Mouse (Mus musculus) neural tube, embryonic 15.5 days (tissue): ENCODE data around the gene Mccc1. TPM values are rescaled to one million over a fixed set of nuclear protein-coding genes. Genes with fewer than 3 reads are reported as not detected.

ENCODE experiments used
- ATAC-seq: fragments of 200-750 bp; cut with Nextera tagmentation; 2 replicates; pipeline ENCODE4 v1.8.0; 2017; ENCODE audit warnings: mild to moderate bottlenecking, moderate TSS enrichment, moderate library complexity; ENCODE audit not compliant: low FRiP score
- H3K27ac ChIP-seq: fragments of 300-500 bp; sonication (generic); replicated peaks from 2 replicates; pipeline ENCODE4 v1.5.1; 2015; ENCODE audit warnings: mild to moderate bottlenecking, inconsistent platforms
- H3K27me3 ChIP-seq: fragments of 300-500 bp; sonication (generic); replicated peaks from 2 replicates; pipeline ENCODE4 v1.6.1; 2015; ENCODE audit warnings: inconsistent platforms
- H3K36me3 ChIP-seq: fragments of 300-500 bp; sonication (generic); 2 replicates; pipeline ENCODE4 v1.6.1; 2015; ENCODE audit warnings: inconsistent platforms
- H3K4me1 ChIP-seq: fragments of 300-500 bp; sonication (generic); 2 replicates; pipeline ENCODE4 v1.6.1; 2015; ENCODE audit warnings: inconsistent platforms
- H3K4me2 ChIP-seq: fragments of 300-500 bp; sonication (generic); 2 replicates; pipeline ENCODE4 v1.6.1; 2015; ENCODE audit warnings: inconsistent platforms, mild to moderate bottlenecking, moderate library complexity
- H3K4me3 ChIP-seq: fragments of 300-500 bp; sonication (generic); replicated peaks from 2 replicates; pipeline ENCODE4 v1.5.1; 2015; ENCODE audit warnings: mild to moderate bottlenecking, inconsistent platforms
- H3K9ac ChIP-seq: fragments of 300-500 bp; sonication (generic); replicated peaks from 2 replicates; pipeline ENCODE4 v1.6.1; 2015; ENCODE audit warnings: mild to moderate bottlenecking, inconsistent platforms
- H3K9me3 ChIP-seq: fragments of 300-500 bp; sonication (generic); replicated peaks from 2 replicates; pipeline ENCODE4 v1.6.1; 2016; ENCODE audit warnings: inconsistent platforms
- WGBS: fragments of 180-500 bp; shearing (Covaris S2); methylation state at CpG from one replicate; pipeline ENCODE4 v1.1.7; 2015; ENCODE audit warnings: mixed read lengths; 5-methylcytosine and 5-hydroxymethylcytosine counted together
- polyA plus RNA-seq: library from polyadenylated mRNA; unstranded; fragments of >200 nt; fragmentation: Nextera tagmentation; extraction: Ambion mirVana; gene quantifications from 2 replicates; pipeline ENCODE4 v1.2.1, GENCODE M21; 2015

Gene Mccc1
- polyA plus RNA-seq, 1 experiment from 2014 or later = 29.0 TPM

DNA sequence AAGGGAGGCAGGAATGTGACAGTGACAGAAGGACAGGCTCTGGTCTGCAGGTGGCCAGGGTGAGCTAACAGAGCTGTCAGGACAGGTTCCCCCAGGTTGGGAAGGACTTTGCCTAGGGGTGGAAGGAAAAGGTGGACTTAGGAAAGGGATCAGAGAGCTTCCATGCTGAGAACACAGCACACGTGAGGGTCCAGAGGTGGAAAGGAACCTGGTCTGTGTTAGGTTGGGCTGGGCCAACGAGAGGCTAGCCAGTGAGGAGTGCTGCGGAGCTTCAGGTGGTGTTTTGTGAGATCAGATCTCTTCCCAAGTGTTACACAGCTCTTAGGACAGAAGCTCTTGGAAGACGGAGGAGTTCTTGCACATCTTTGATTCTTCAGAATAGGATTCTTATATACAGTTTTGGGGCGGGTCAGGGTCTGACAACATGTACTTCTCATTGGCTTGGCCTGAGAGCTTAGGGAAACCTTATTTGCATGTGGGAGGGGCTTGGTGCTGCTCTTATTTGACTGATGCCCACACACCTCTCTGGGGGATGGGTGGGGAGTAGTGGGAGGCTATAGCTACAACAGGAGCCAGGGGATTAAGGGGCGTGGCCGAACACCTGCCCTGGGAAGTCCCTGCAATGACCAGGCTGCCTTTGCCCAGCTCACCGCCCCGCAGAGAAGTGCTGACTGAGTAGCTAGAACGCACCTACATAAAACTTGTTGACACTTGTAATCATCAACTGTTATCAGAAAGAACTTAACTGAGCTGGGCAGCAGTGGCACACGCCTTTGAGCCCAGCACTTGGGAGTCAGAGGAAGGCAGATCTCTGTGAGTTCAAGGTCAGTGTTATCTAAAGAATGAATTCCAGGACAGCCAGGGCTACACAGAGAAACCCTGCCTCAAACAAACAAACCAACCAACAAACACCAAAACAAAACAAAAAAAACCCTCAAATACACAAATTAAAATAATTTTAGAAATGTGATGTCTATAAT lies 5.6 kb downstream of the Mccc1 start:
- Histone ChIP-seq H3K27me3 (no peaks in the 10 kb centered on the region), H3K4me3 (no peak overlapping the region), H3K9me3 (no peaks in the 10 kb centered on the region), H3K36me3 (peaks cover 27% of the 10 kb centered on the region), H3K27ac (no peak overlapping the region), H3K4me2 (no peak overlapping the region), H3K9ac (no peak overlapping the region), H3K4me1 (peaks cover 13% of the 10 kb centered on the region)
- WGBS = 73% methylated on average over 11 of the region's 11 CpGs
- no peak for ATAC-seq

DNA sequence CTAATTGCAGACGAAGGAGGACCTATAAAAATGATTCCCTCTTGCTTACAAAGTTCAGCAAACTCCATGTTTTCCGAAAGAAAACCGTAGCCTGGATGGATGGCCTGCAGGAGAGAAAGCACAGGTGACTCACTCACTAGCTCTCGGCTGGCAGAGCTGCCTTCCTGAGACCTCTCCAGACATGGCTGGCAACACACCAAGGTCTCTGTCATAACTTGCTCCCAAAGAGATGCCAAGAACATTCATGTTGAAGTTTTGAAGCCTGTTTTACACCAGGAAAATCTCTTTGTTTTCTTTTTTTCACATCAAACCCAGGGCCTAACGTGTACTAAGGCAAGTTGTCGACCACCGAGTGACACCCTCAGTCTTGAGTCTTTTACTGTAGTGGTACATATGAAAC lies 9.8 kb downstream of the Mccc1 start:
- H3K4me3 ChIP-seq = no peak overlapping the region
- 98% methylated on average over 7 of the region's 7 CpGs for WGBS
- no peaks in the 10 kb centered on the region for H3K4me1 ChIP-seq
- no peak overlapping the region for H3K27ac ChIP-seq
- no peak overlapping the region for H3K9ac ChIP-seq
- H3K9me3 ChIP-seq = no peaks in the 10 kb centered on the region
- ATAC-seq = no peak
- no peaks in the 10 kb centered on the region for H3K27me3 ChIP-seq
- H3K36me3 ChIP-seq = peaks cover 60% of the 10 kb centered on the region
- no peak overlapping the region for H3K4me2 ChIP-seq

DNA sequence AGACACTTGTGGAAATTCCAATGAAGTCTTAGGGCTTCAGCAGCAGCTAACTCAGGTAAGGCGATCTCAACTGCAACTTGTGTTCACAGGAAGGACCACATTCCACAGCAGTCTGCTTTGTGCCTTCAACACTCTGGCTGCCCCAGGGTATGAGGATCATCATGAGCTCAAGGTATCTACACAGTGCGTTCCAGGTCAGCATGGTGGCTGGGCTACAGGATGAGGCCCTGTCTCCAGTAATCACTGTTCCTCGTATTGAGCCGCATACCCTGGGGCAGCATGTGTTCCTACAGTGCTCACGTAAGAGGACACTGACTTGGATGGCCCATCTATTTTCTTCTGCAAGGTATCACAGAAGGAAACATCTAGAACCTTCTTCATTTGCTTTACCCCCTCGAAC lies 12.4 kb downstream of the Mccc1 start:
- ATAC-seq = no peak
- Histone ChIP-seq H3K4me1 (no peaks in the 10 kb centered on the region), H3K4me2 (no peak overlapping the region), H3K9ac (no peak overlapping the region), H3K27ac (no peak overlapping the region), H3K4me3 (no peak overlapping the region), H3K36me3 (peaks cover 63% of the 10 kb centered on the region), H3K27me3 (no peaks in the 10 kb centered on the region), H3K9me3 (no peaks in the 10 kb centered on the region)
- 95% methylated on average over 6 of the region's 6 CpGs for WGBS

DNA sequence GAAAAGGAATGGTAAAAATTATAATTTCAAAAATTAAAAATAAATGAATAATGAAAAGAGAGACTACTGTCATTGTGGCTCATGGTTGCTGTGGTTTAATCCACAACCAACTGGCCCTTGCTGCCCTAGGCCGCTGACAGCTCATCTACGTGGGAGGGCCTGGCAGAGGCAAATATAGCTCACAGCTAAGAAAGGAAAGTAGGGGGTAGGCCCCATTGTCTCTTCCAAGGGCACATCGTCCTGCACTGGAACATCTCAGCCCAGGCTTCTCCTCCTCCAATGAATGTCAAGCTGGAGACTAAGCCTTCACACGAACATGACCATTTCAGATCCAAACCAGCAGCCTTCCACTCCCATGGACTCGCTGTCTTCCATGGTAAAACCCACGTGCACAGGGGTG lies 14.2 kb downstream of the Mccc1 start:
- no peak overlapping the region for H3K4me3 ChIP-seq
- H3K4me1 ChIP-seq = no peaks in the 10 kb centered on the region
- ATAC-seq = no peak
- no peak overlapping the region for H3K4me2 ChIP-seq
- WGBS = 92% methylated on average over 6 of the region's 6 CpGs
- no peaks in the 10 kb centered on the region for H3K27me3 ChIP-seq
- H3K27ac ChIP-seq = no peak overlapping the region
- no peak overlapping the region for H3K9ac ChIP-seq
- H3K36me3 ChIP-seq = peaks cover 71% of the 10 kb centered on the region
- no peaks in the 10 kb centered on the region for H3K9me3 ChIP-seq

DNA sequence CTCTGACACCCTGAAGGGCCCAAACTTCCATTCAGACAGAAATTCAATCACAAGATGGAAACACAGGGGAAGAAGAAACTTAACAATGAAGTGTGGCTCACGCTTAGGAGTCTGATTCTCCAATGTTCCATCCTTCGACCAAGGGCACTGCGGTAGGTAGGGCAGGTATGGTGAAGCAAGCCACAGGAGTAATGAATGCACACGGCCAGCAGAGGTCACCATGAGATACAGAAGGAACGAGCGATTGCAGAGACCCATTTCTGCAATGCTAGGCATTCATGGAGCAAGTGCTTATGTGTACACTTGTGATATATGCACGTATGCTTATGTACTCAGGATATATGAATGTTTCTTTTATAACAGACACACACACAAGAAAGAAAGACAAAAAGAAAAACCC lies 26.9 kb downstream of the Mccc1 start:
- WGBS = 78% methylated on average over 7 of the region's 7 CpGs
- peak; percentile 47; the same call in 1 of the 2 replicates for ATAC-seq
- no peaks in the 10 kb centered on the region for H3K27me3 ChIP-seq
- H3K4me2 ChIP-seq = no peak overlapping the region
- peaks cover 64% of the 10 kb centered on the region for H3K36me3 ChIP-seq
- no peak overlapping the region for H3K4me3 ChIP-seq
- H3K27ac ChIP-seq = no peak overlapping the region
- no peaks in the 10 kb centered on the region for H3K4me1 ChIP-seq
- no peak overlapping the region for H3K9ac ChIP-seq
- no peaks in the 10 kb centered on the region for H3K9me3 ChIP-seq

DNA sequence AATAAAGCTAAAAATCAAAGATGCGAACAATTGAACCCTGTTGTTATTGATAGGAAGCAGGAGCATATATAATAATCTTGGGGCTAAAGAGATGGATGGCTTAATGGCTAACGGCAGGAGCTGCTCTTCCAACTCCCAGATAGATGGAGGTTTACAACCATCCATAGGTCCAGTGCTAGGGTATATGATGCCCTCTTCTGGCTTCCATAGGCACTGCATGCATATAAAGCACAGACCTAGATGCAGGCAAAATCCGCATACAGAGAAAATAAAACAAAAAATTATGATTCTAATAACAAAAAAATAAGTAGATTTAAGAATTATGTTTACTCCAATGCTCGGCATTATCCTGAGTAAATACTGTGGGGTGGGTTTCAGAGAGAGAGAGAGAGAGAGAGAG lies 27.5 kb downstream of the Mccc1 start:
- H3K4me2 ChIP-seq = no peak overlapping the region
- ATAC-seq = peak; percentile 79; the same call in 1 of the 2 replicates
- no peak overlapping the region for H3K4me3 ChIP-seq
- H3K27me3 ChIP-seq = no peaks in the 10 kb centered on the region
- H3K36me3 ChIP-seq = peaks cover 64% of the 10 kb centered on the region
- H3K4me1 ChIP-seq = no peaks in the 10 kb centered on the region
- WGBS = 78% methylated on average over 4 of the region's 4 CpGs
- no peak overlapping the region for H3K27ac ChIP-seq
- H3K9me3 ChIP-seq = no peaks in the 10 kb centered on the region
- no peak overlapping the region for H3K9ac ChIP-seq

DNA sequence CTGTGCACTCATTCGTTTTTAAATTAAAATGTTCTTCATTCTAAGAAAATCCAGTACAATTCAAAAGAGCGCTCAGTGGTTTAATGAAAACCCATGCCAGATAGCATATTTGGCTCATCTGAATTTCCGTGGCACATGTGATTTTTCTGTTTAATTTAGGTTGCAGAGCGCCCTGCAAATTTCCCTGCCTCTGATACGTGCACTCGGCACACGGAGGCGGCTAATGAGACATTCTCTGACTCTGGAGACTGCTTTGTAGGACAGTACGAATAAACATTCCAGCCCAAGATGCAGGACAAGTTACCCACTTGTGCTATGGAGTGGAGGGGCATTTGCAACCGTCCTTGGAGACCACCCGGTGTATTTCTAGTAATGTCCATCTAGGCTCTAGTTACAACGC lies 29.3 kb downstream of the Mccc1 start:
- Histone ChIP-seq H3K4me3 (no peak overlapping the region), H3K4me1 (no peaks in the 10 kb centered on the region), H3K27ac (no peak overlapping the region), H3K27me3 (no peaks in the 10 kb centered on the region), H3K9me3 (no peaks in the 10 kb centered on the region), H3K9ac (no peak overlapping the region), H3K36me3 (peaks cover 60% of the 10 kb centered on the region), H3K4me2 (no peak overlapping the region)
- ATAC-seq = no peak
- WGBS = 94% methylated on average over 12 of the region's 12 CpGs

DNA sequence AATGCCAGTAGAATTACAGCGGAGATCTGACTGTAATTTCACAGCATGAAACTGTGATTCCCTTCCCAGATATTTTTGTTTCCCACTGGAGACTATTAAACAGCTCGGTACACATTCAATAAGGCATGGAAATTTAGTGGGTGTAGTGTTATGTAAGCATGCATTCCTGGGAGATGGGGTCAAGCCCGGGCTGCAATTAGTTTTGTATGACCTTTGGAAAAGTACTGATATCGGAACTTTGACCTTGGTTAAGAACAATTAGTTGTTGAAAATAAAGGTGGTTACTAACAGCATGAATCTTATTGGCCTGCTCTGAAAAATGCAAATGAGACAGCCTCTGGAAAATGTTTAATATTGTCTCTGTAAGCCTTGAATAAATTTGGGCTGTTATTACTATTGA lies 30.0 kb downstream of the Mccc1 start:
- Histone ChIP-seq H3K36me3 (peaks cover 54% of the 10 kb centered on the region), H3K4me1 (no peaks in the 10 kb centered on the region), H3K4me3 (no peak overlapping the region), H3K9me3 (no peaks in the 10 kb centered on the region), H3K27ac (no peak overlapping the region), H3K27me3 (no peaks in the 10 kb centered on the region), H3K9ac (no peak overlapping the region), H3K4me2 (no peak overlapping the region)
- ATAC-seq = no peak
- WGBS = 74% methylated on average over 4 of the region's 4 CpGs

DNA sequence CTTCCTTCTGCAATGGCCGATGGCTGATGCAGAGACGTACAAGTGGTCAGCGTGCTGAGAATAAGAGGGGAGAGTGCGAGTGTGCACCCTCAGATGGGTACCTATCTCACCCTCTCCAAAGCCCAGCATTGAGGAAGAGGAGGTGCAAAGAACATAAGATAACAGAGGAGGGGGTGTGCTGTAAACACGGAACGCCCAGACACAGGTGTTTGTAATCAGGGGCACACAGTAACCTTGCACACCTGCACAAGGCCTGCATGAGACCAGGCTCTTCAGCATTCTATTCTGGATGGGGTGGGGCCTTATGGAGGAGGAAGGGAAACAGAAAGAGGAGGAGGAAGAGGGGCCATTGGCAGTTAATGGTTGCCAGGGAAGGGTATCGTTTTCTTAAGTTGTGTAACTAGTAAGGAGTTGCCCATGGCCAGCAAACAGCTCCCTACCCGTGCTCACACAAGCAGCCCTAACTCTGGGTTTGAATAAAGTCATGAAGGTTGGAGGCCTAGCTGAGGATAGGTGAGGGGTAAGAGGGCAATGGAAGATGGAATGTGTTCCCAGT lies 33.0 kb downstream of the Mccc1 start:
- no peaks in the 10 kb centered on the region for H3K4me1 ChIP-seq
- no peak overlapping the region for H3K4me3 ChIP-seq
- no peak overlapping the region for H3K27ac ChIP-seq
- 93% methylated on average over 8 of the region's 8 CpGs for WGBS
- no peaks in the 10 kb centered on the region for H3K9me3 ChIP-seq
- no peak overlapping the region for H3K9ac ChIP-seq
- no peak for ATAC-seq
- no peak overlapping the region for H3K4me2 ChIP-seq
- H3K27me3 ChIP-seq = no peaks in the 10 kb centered on the region
- peaks cover 47% of the 10 kb centered on the region for H3K36me3 ChIP-seq

DNA sequence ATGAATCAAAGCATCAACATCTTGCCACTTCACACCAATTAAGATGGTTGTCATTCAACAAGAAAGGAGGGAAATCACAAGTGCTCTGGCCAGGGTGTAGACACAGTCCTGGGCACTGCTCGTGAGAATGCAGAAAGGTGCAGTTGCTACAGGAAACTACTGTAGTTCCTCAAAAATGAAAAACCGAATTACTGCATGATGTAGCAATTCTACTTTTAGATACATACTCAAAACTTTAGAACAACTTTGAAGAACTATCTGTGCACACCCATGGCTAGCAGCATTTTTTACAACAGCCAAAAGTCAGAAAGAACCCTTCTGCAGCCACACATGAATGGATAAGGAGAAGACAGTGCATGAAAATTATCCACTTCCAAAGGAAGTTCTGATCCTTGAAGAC lies 34.0 kb downstream of the Mccc1 start:
- ATAC-seq = no peak
- Histone ChIP-seq H3K4me2 (no peak overlapping the region), H3K27ac (no peak overlapping the region), H3K4me1 (no peaks in the 10 kb centered on the region), H3K4me3 (no peak overlapping the region), H3K9me3 (no peaks in the 10 kb centered on the region), H3K36me3 (peaks cover 46% of the 10 kb centered on the region), H3K9ac (no peak overlapping the region), H3K27me3 (no peaks in the 10 kb centered on the region)
- 93% methylated on average over 2 of the region's 2 CpGs for WGBS

DNA sequence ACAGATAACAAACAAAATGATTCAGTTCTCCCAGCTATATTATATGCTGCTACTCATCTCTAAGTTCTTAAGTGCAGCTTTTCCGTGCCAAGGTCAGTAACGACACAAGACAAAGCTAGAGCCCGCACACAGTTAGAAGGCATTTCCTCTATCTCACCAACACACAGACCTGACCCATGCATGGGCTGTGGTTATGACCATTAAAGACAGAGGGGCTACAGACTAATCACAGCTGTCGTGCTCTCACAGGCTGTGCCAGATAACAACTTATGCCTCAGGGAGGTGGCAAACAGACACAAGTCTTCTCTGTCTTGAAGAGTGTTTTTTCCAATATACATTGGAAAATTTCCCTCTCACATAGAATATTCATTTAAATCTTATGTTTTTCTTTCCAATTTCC lies 35.5 kb downstream of the Mccc1 start:
- Histone ChIP-seq H3K4me2 (no peak overlapping the region), H3K9me3 (no peaks in the 10 kb centered on the region), H3K36me3 (peaks cover 60% of the 10 kb centered on the region), H3K4me1 (no peaks in the 10 kb centered on the region), H3K27ac (no peak overlapping the region), H3K9ac (no peak overlapping the region), H3K4me3 (no peak overlapping the region), H3K27me3 (no peaks in the 10 kb centered on the region)
- 95% methylated on average over 4 of the region's 4 CpGs for WGBS
- ATAC-seq = no peak

DNA sequence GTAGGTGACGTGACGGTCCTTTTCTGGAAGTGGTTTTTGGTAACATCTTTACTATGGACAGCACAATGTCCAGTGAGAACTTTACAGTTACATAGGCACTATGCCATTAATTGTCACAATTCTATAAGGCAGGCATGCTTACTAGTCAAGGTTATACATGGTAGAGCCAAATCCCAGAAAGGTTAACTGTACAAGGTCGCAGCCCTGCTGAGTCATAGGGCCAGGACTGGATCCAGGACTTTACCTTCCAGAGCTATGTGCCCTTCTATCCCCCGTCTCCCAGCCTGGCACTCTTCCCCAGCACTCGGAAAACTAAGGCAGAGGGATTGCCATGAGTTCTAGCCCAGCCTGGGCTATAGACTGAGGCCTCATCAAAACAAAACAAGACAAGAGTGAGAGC lies 36.6 kb downstream of the Mccc1 start:
- Histone ChIP-seq H3K9ac (no peak overlapping the region), H3K27ac (no peak overlapping the region), H3K4me2 (no peak overlapping the region), H3K9me3 (no peaks in the 10 kb centered on the region), H3K4me3 (no peak overlapping the region), H3K36me3 (peaks cover 61% of the 10 kb centered on the region), H3K4me1 (no peaks in the 10 kb centered on the region), H3K27me3 (no peaks in the 10 kb centered on the region)
- 96% methylated on average over 5 of the region's 5 CpGs for WGBS
- no peak for ATAC-seq
